Mouse (Mus musculus): ENCODE data around the gene Adprm. TPM values are rescaled to one million over a fixed set of nuclear protein-coding genes. Genes with fewer than 3 reads are reported as not detected.

Gene Adprm
- polyA plus RNA-seq, 1 experiment from 2014 or later = 31.3 TPM

DNA sequence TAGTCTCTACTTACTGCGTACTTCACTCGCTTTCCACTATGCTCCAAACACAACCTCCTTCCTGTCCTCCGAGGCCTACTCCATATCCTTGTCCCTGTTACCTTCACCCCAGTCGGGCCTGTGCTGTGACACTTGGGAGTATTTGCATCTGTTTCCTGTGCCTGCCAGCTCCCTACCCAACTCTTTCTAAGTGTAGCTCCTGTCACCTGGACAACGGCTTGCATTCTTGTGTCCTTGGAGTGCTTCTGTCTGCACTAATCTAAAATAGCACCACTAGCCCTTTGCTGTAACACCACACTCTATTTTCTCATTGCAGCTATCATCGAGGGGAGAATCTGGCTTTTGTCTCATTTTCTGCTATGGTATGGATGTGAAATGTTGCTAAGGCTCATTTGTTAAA is 11.9 kb downstream of the Adprm start:
- no peaks in the 10 kb centered on the region for H3K9me3 ChIP-seq (ENCODE audit: low read depth, low read length)
- no peak for DNase-seq
- no peaks in the 10 kb centered on the region for H3K27me3 ChIP-seq (ENCODE audit: insufficient read depth, low read length)
- H3K4me2 ChIP-seq = no peak overlapping the region
- no peak overlapping the region for H3K4me3 ChIP-seq (ENCODE audit: low read depth, low read length)
- no peak for ATAC-seq (ENCODE audit: insufficient read depth)
- no peak overlapping the region for H3K27ac ChIP-seq (ENCODE audit: low read depth)
- no peaks in the 10 kb centered on the region for H3K4me1 ChIP-seq (ENCODE audit: insufficient read depth)
- no peak for TF ChIP-seq CTCF (IDR thresholded peaks at IDR 0.05; ENCODE audit: low read depth)
- H3K36me3 ChIP-seq (ENCODE audit: insufficient read depth) = peaks cover 35% of the 10 kb centered on the region; the same call in 1 of the 2 replicates
- WGBS = 89% methylated on average over 6 of the region's 6 CpGs
- no peak overlapping the region for H3K9ac ChIP-seq

- TF ChIP-seq CTCF (IDR thresholded peaks at IDR 0.05; ENCODE audit: low read depth) = peak; percentile 30; the same call in 1 of the 2 replicates
- Histone ChIP-seq H3K27me3 (ENCODE audit: insufficient read depth, low read length) (no peaks in the 10 kb centered on the region), H3K4me3 (ENCODE audit: low read depth, low read length) (no peak overlapping the region), H3K4me2 (no peak overlapping the region), H3K36me3 (ENCODE audit: insufficient read depth) (peaks cover 35% of the 10 kb centered on the region; the same call in 1 of the 2 replicates), H3K27ac (ENCODE audit: low read depth) (no peak overlapping the region), H3K9ac (no peak overlapping the region), H3K4me1 (ENCODE audit: insufficient read depth) (no peaks in the 10 kb centered on the region), H3K9me3 (ENCODE audit: low read depth, low read length) (no peaks in the 10 kb centered on the region)
- DNase-seq = peak; percentile 15
- ATAC-seq (ENCODE audit: insufficient read depth) = no peak
- WGBS = 87% methylated on average over 3 of the region's 3 CpGs
Observed at GRCm38 (mm10) chr11:67039799-67040198, 12.6 kb downstream of the Adprm start.

DNA sequence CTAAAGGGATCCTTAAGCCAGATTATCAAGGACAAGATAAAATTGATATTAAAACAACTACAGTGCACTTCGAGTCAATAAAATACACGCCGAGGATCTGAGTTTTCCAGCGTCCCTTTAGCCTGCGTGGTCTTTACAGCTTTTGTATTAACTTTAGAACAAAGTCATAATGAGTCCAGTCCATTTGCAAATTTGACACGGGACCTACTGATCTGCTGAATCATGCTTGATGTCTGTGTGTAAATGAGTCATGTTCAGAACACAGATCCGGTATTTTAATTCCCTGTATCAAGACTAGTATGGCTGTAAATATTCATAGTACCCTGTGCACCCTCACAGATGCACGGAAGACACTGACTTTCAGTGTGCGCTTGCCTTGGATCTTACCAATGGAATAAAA is 15.5 kb downstream of the Adprm start:
- Histone ChIP-seq H3K4me3 (ENCODE audit: low read depth, low read length) (no peak overlapping the region), H3K9me3 (ENCODE audit: low read depth, low read length) (no peaks in the 10 kb centered on the region), H3K36me3 (ENCODE audit: insufficient read depth) (peaks cover 35% of the 10 kb centered on the region; the same call in 1 of the 2 replicates), H3K27me3 (ENCODE audit: insufficient read depth, low read length) (no peaks in the 10 kb centered on the region), H3K27ac (ENCODE audit: low read depth) (no peak overlapping the region), H3K9ac (no peak overlapping the region), H3K4me2 (no peak overlapping the region), H3K4me1 (ENCODE audit: insufficient read depth) (no peaks in the 10 kb centered on the region)
- 93% methylated on average over 9 of the region's 9 CpGs for WGBS
- no peak for TF ChIP-seq CTCF (IDR thresholded peaks at IDR 0.05; ENCODE audit: low read depth)
- DNase-seq (no peak), ATAC-seq (ENCODE audit: insufficient read depth) (no peak)

- ATAC-seq (ENCODE audit: insufficient read depth) (no peak), DNase-seq (no peak)
- Histone ChIP-seq H3K9me3 (ENCODE audit: low read depth, low read length) (no peaks in the 10 kb centered on the region), H3K4me1 (ENCODE audit: insufficient read depth) (no peaks in the 10 kb centered on the region), H3K36me3 (ENCODE audit: insufficient read depth) (peaks cover 35% of the 10 kb centered on the region; the same call in 1 of the 2 replicates), H3K27ac (ENCODE audit: low read depth) (no peak overlapping the region), H3K4me2 (no peak overlapping the region), H3K9ac (no peak overlapping the region), H3K27me3 (ENCODE audit: insufficient read depth, low read length) (no peaks in the 10 kb centered on the region), H3K4me3 (ENCODE audit: low read depth, low read length) (no peak overlapping the region)
- WGBS = 81% methylated on average over 6 of the region's 6 CpGs
- TF ChIP-seq CTCF (IDR thresholded peaks at IDR 0.05; ENCODE audit: low read depth) = no peak
Observed at GRCm38 (mm10) chr11:67036229-67036628, 16.2 kb downstream of the Adprm start.

DNA sequence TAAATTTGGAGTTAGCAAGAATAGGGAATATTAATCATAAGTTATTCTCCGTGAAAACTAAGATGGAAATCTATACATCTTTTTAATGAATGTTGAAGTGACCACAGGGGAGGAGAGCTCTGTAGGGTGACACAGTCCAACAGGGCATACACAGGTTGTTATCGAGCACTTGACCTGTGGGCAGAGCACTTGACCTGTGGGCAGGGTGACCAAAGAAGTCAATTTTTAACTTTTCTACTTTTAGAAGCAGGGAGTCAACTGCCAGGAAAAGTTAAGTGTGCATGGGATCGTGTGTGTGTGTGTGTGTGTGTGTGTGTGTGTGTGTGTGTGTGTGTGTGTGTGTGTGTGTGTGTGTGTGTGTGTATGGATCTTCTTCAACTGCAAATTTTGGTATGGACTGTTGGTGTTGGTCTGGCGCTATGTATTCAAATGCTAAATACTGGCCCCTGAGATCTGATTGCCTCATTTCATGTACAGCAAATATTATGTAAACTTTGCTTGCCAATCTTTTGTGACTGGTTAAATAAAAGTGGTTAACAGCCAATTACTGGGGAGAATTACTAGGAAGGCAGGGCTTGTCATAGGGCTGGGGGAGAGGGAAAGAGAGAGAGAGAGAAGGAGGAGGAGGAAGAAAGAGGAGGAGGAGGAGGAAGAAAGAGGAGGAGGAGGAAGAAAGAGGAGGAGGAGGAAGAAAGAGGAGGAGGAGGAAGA is 17.5 kb downstream of the Adprm start:
- Histone ChIP-seq H3K9ac (no peak overlapping the region), H3K27ac (ENCODE audit: low read depth) (no peak overlapping the region), H3K36me3 (ENCODE audit: insufficient read depth) (peaks cover 24% of the 10 kb centered on the region; the same call in 1 of the 2 replicates), H3K4me3 (ENCODE audit: low read depth, low read length) (no peak overlapping the region), H3K9me3 (ENCODE audit: low read depth, low read length) (no peaks in the 10 kb centered on the region), H3K4me1 (ENCODE audit: insufficient read depth) (no peaks in the 10 kb centered on the region), H3K4me2 (no peak overlapping the region), H3K27me3 (ENCODE audit: insufficient read depth, low read length) (no peaks in the 10 kb centered on the region)
- ATAC-seq (ENCODE audit: insufficient read depth) = no peak
- DNase-seq = no peak
- TF ChIP-seq CTCF (IDR thresholded peaks at IDR 0.05; ENCODE audit: low read depth) = no peak
- WGBS = 59% methylated on average over 4 of the region's 4 CpGs

GRCm38 (mm10) chr11:67031603-67031915 is 20.8 kb downstream of the Adprm start:
- ATAC-seq (ENCODE audit: insufficient read depth) = no peak
- no peak for TF ChIP-seq CTCF (IDR thresholded peaks at IDR 0.05; ENCODE audit: low read depth)
- Histone ChIP-seq H3K4me1 (ENCODE audit: insufficient read depth) (no peaks in the 10 kb centered on the region), H3K4me2 (no peak overlapping the region), H3K27me3 (ENCODE audit: insufficient read depth, low read length) (no peaks in the 10 kb centered on the region), H3K36me3 (ENCODE audit: insufficient read depth) (no peaks in the 10 kb centered on the region), H3K9me3 (ENCODE audit: low read depth, low read length) (no peaks in the 10 kb centered on the region), H3K4me3 (ENCODE audit: low read depth, low read length) (no peak overlapping the region), H3K27ac (ENCODE audit: low read depth) (no peak overlapping the region), H3K9ac (no peak overlapping the region)
- 69% methylated on average over 2 of the region's 2 CpGs for WGBS
- no peak for DNase-seq

DNA sequence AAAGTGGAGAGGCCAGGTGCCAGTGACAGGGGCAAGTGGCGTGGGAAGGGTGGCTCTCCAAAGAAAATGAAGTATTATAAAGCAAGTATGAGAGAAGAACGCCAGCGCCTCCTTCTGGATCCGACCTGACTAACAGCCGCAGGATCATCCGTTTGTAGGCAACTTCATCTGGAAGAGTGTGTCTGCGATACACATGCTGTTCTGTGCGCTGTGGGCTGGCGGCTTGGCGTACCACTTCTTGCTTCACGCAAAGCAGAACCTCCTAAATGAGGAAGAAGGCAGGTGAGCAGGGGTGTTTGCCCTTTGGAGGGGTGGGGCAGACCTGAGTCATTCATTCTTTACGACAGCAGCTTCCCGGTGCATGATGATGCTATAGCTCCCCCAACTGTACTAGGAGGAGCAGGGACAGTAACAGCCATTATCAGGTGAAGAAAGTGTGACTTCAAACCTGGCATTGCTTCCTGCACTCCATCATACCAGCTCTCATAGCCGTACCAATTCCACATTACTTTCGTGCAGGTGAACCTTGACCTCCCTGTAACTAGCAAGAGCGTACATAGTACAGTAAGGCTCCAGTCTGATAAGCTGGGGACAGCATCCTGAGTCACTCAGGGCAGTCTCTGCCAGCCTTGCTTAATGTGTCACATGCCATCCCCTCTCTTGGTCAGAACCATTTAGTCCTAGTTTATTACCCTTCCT is 21.3 kb downstream of the Adprm start:
- TF ChIP-seq CTCF (IDR thresholded peaks at IDR 0.05; ENCODE audit: low read depth) = no peak
- H3K27ac ChIP-seq (ENCODE audit: low read depth) = no peak overlapping the region
- H3K27me3 ChIP-seq (ENCODE audit: insufficient read depth, low read length) = no peaks in the 10 kb centered on the region
- ATAC-seq (ENCODE audit: insufficient read depth) (no peak), DNase-seq (no peak)
- no peak overlapping the region for H3K4me3 ChIP-seq (ENCODE audit: low read depth, low read length)
- H3K4me2 ChIP-seq = no peak overlapping the region
- WGBS = 50% methylated on average over 16 of the region's 16 CpGs
- H3K4me1 ChIP-seq (ENCODE audit: insufficient read depth) = no peaks in the 10 kb centered on the region
- no peaks in the 10 kb centered on the region for H3K9me3 ChIP-seq (ENCODE audit: low read depth, low read length)
- H3K9ac ChIP-seq = no peak overlapping the region
- no peaks in the 10 kb centered on the region for H3K36me3 ChIP-seq (ENCODE audit: insufficient read depth)
